Mouse (Mus musculus) forebrain, embryonic 13.5 days (tissue): ENCODE data around the gene Ttc9b. TPM values are rescaled to one million over a fixed set of nuclear protein-coding genes. Genes with fewer than 3 reads are reported as not detected.
"Not testable (repeated sequence)": the region's sequence is repeated elsewhere in the genome, so short reads cannot be mapped to it uniquely, and the experiment has no call there.

Experiments
- ATAC-seq: fragments of 200-750 bp; cut with Nextera tagmentation; 2 replicates; pipeline ENCODE4 v1.8.0; 2017
- H3K27ac ChIP-seq: fragments of 300-500 bp; sonication (generic); 2 replicates; pipeline ENCODE4 v1.5.1; 2015; ENCODE audit warnings: inconsistent platforms, mild to moderate bottlenecking, moderate library complexity
- H3K27me3 ChIP-seq: fragments of 300-500 bp; sonication (generic); 2 replicates; pipeline ENCODE4 v1.6.1; 2015; ENCODE audit warnings: mild to moderate bottlenecking, inconsistent platforms
- H3K36me3 ChIP-seq: fragments of 300-500 bp; sonication (generic); 2 replicates; pipeline ENCODE4 v1.6.1; 2015; ENCODE audit warnings: mild to moderate bottlenecking, inconsistent platforms; ENCODE audit not compliant: poor library complexity, severe bottlenecking
- H3K4me1 ChIP-seq: fragments of 300-500 bp; sonication (generic); 2 replicates; pipeline ENCODE4 v1.6.1; 2015; ENCODE audit warnings: inconsistent platforms
- H3K4me2 ChIP-seq: fragments of 300-500 bp; sonication (generic); 2 replicates; pipeline ENCODE4 v1.6.1; 2015; ENCODE audit warnings: inconsistent platforms, mild to moderate bottlenecking, moderate library complexity
- H3K4me3 ChIP-seq: fragments of 300-500 bp; sonication (generic); 2 replicates; pipeline ENCODE4 v1.5.1; 2015; ENCODE audit warnings: mild to moderate bottlenecking, inconsistent platforms
- H3K9ac ChIP-seq: fragments of 300-500 bp; sonication (generic); 2 replicates; pipeline ENCODE4 v1.6.1; 2015; ENCODE audit warnings: mild to moderate bottlenecking, inconsistent platforms
- H3K9me3 ChIP-seq: fragments of 300-500 bp; sonication (generic); replicated peaks from 2 replicates; pipeline ENCODE4 v1.6.1; 2016; ENCODE audit warnings: inconsistent platforms
- whole genome bisulfite sequencing: fragments of 180-500 bp; shearing (Covaris S2); methylation state at CpG from one replicate; pipeline ENCODE4 v1.1.7; 2015; 5-methylcytosine and 5-hydroxymethylcytosine counted together
- polyA plus RNA-seq: library from polyadenylated mRNA; unstranded; fragments of >200 nt; fragmentation: Nextera tagmentation; extraction: Ambion mirVana; gene quantifications from 2 replicates; pipeline ENCODE4 v1.2.1, GENCODE M21; 2015

Ttc9b gene
- polyA plus RNA-seq, 1 experiment from 2014 or later: 42.7 TPM

- Histone ChIP-seq H3K9me3 (no peaks in the 10 kb centered on the region), H3K9ac (peak overlapping the region; percentile 30; the same call in 1 of the 2 replicates), H3K4me1 (peaks cover 30% of the 10 kb centered on the region), H3K4me2 (peak overlapping the region; percentile 29), H3K27ac (peak overlapping the region; percentile 92), H3K36me3 (peaks cover 55% of the 10 kb centered on the region), H3K4me3 (0 out of 2 replicates have a peak overlapping the region, but pooled peaks have one; percentile 1), H3K27me3 (no peaks in the 10 kb centered on the region)
- ATAC-seq: peak; percentile 86
- 31% methylated on average over 8 of the region's 8 CpGs for WGBS
These were observed 39.8 kb upstream of the Ttc9b start for GRCm38 (mm10) chr7:27613751-27614499.

- H3K27me3 ChIP-seq: no peaks in the 10 kb centered on the region
- no peak overlapping the region for H3K9ac ChIP-seq
- no peaks in the 10 kb centered on the region for H3K4me1 ChIP-seq
- H3K36me3 ChIP-seq: peaks cover 91% of the 10 kb centered on the region
- no peaks in the 10 kb centered on the region for H3K9me3 ChIP-seq
- no peak for ATAC-seq
- 90% methylated on average over 6 of the region's 6 CpGs for WGBS
- no peak overlapping the region for H3K4me3 ChIP-seq
- no peak overlapping the region for H3K27ac ChIP-seq
- H3K4me2 ChIP-seq: no peak overlapping the region
These were observed 32.7 kb upstream of the Ttc9b start for GRCm38 (mm10) chr7:27621028-27621427.

GRCm38 (mm10) chr7:27622234-27622633, 31.5 kb upstream of the Ttc9b start:
- Histone ChIP-seq H3K27ac (no peak overlapping the region), H3K27me3 (no peaks in the 10 kb centered on the region), H3K9ac (no peak overlapping the region), H3K9me3 (no peaks in the 10 kb centered on the region), H3K36me3 (peaks cover 89% of the 10 kb centered on the region), H3K4me3 (no peak overlapping the region), H3K4me1 (no peaks in the 10 kb centered on the region), H3K4me2 (no peak overlapping the region)
- WGBS: 90% methylated on average over 1 of the region's 1 CpGs
- no peak for ATAC-seq

GRCm38 (mm10) chr7:27624967-27625366, 28.7 kb upstream of the Ttc9b start:
- Histone ChIP-seq H3K9ac (no peak overlapping the region), H3K36me3 (peaks cover 89% of the 10 kb centered on the region)

GRCm38 (mm10) chr7:27627707-27628106, 26.0 kb upstream of the Ttc9b start:
- H3K4me1 ChIP-seq: no peaks in the 10 kb centered on the region
- no peaks in the 10 kb centered on the region for H3K9me3 ChIP-seq
- 86% methylated on average over 7 of the region's 7 CpGs for WGBS
- no peaks in the 10 kb centered on the region for H3K27me3 ChIP-seq
- H3K4me3 ChIP-seq: no peak overlapping the region
- no peak overlapping the region for H3K4me2 ChIP-seq
- no peak overlapping the region for H3K27ac ChIP-seq
- H3K9ac ChIP-seq: no peak overlapping the region
- no peak for ATAC-seq
- peaks cover 85% of the 10 kb centered on the region for H3K36me3 ChIP-seq

More at GRCm38 (mm10) chr7:27624967-27625366, 28.7 kb upstream of the Ttc9b start:
- Histone ChIP-seq H3K9me3 (no peaks in the 10 kb centered on the region), H3K27me3 (no peaks in the 10 kb centered on the region), H3K27ac (no peak overlapping the region), H3K4me3 (no peak overlapping the region), H3K4me2 (no peak overlapping the region), H3K4me1 (no peaks in the 10 kb centered on the region)
- no peak for ATAC-seq

GRCm38 (mm10) chr7:27628190-27628589, 25.5 kb upstream of the Ttc9b start:
- ATAC-seq: no peak
- Histone ChIP-seq H3K4me1 (no peaks in the 10 kb centered on the region), H3K27me3 (no peaks in the 10 kb centered on the region), H3K4me3 (no peak overlapping the region), H3K9ac (no peak overlapping the region), H3K4me2 (no peak overlapping the region), H3K36me3 (peaks cover 85% of the 10 kb centered on the region), H3K27ac (no peak overlapping the region), H3K9me3 (no peaks in the 10 kb centered on the region)
- 95% methylated on average over 6 of the region's 6 CpGs for WGBS

GRCm38 (mm10) chr7:27628816-27629215, 24.9 kb upstream of the Ttc9b start:
- not testable (repeated sequence) for H3K27ac ChIP-seq, H3K27me3 ChIP-seq, H3K4me2 ChIP-seq, ATAC-seq, H3K4me1 ChIP-seq, H3K9ac ChIP-seq, H3K9me3 ChIP-seq, H3K4me3 ChIP-seq
- peaks cover 84% of the 10 kb centered on the region for H3K36me3 ChIP-seq
- WGBS: 96% methylated on average over 7 of the region's 7 CpGs

GRCm38 (mm10) chr7:27631439-27631838, 22.3 kb upstream of the Ttc9b start:
- no peaks in the 10 kb centered on the region for H3K4me1 ChIP-seq
- H3K9me3 ChIP-seq: no peaks in the 10 kb centered on the region
- H3K4me2 ChIP-seq: no peak overlapping the region
- no peak for ATAC-seq
- no peak overlapping the region for H3K27ac ChIP-seq
- peaks cover 91% of the 10 kb centered on the region for H3K36me3 ChIP-seq
- no peak overlapping the region for H3K4me3 ChIP-seq
- whole genome bisulfite sequencing: 95% methylated on average over 4 of the region's 4 CpGs
- no peaks in the 10 kb centered on the region for H3K27me3 ChIP-seq
- no peak overlapping the region for H3K9ac ChIP-seq

- no peaks in the 10 kb centered on the region for H3K9me3 ChIP-seq
- H3K4me3 ChIP-seq: no peak overlapping the region
- ATAC-seq: no peak
- 94% methylated on average over 6 of the region's 6 CpGs for WGBS
- no peaks in the 10 kb centered on the region for H3K27me3 ChIP-seq
- peaks cover 91% of the 10 kb centered on the region for H3K36me3 ChIP-seq
- no peak overlapping the region; the same call in 1 of the 2 replicates for H3K27ac ChIP-seq
- no peak overlapping the region for H3K9ac ChIP-seq
- no peaks in the 10 kb centered on the region for H3K4me1 ChIP-seq
- H3K4me2 ChIP-seq: no peak overlapping the region
These were observed 20.5 kb upstream of the Ttc9b start for GRCm38 (mm10) chr7:27633166-27633565.

- 91% methylated on average over 6 of the region's 6 CpGs for WGBS
- ATAC-seq: no peak
- Histone ChIP-seq H3K36me3 (peaks cover 78% of the 10 kb centered on the region), H3K27ac (no peak overlapping the region), H3K4me2 (no peak overlapping the region), H3K27me3 (no peaks in the 10 kb centered on the region), H3K9me3 (no peaks in the 10 kb centered on the region), H3K9ac (no peak overlapping the region), H3K4me1 (no peaks in the 10 kb centered on the region), H3K4me3 (no peak overlapping the region)
These were observed 19.0 kb upstream of the Ttc9b start for GRCm38 (mm10) chr7:27634691-27635090.

GRCm38 (mm10) chr7:27635094-27635493, 18.6 kb upstream of the Ttc9b start:
- H3K27me3 ChIP-seq, H3K4me1 ChIP-seq, ATAC-seq, H3K4me2 ChIP-seq, H3K9me3 ChIP-seq, H3K9ac ChIP-seq, H3K4me3 ChIP-seq, H3K27ac ChIP-seq: not testable (repeated sequence)
- WGBS: 95% methylated on average over 2 of the region's 2 CpGs
- H3K36me3 ChIP-seq: peaks cover 78% of the 10 kb centered on the region

- no peak for ATAC-seq
- no peaks in the 10 kb centered on the region for H3K4me1 ChIP-seq
- no peak overlapping the region for H3K27ac ChIP-seq
- 54% methylated on average over 1 of the region's 1 CpGs for WGBS
- H3K27me3 ChIP-seq: no peaks in the 10 kb centered on the region
- no peaks in the 10 kb centered on the region for H3K9me3 ChIP-seq
- H3K36me3 ChIP-seq: peaks cover 9% of the 10 kb centered on the region; the same call in 1 of the 2 replicates
- H3K9ac ChIP-seq: no peak overlapping the region
- H3K4me3 ChIP-seq: no peak overlapping the region
- no peak overlapping the region for H3K4me2 ChIP-seq
These were observed 9.2 kb upstream of the Ttc9b start for GRCm38 (mm10) chr7:27644471-27644870.

- no peaks in the 10 kb centered on the region for H3K9me3 ChIP-seq
- no peak overlapping the region for H3K9ac ChIP-seq
- H3K4me2 ChIP-seq: no peak overlapping the region
- no peaks in the 10 kb centered on the region for H3K36me3 ChIP-seq
- no peak for ATAC-seq
- no peak overlapping the region for H3K27ac ChIP-seq
- WGBS: 89% methylated on average over 7 of the region's 7 CpGs
- H3K27me3 ChIP-seq: no peaks in the 10 kb centered on the region
- H3K4me3 ChIP-seq: no peak overlapping the region
- no peaks in the 10 kb centered on the region for H3K4me1 ChIP-seq
These were observed 7.2 kb upstream of the Ttc9b start for GRCm38 (mm10) chr7:27646516-27646915.
